Mouse (Mus musculus) monocyte, adult 5-6 weeks (primary cell): ENCODE data around the gene Jazf1. TPM values are rescaled to one million over a fixed set of nuclear protein-coding genes. Genes with fewer than 3 reads are reported as not detected.
A peak's percentile ranks its signal among the peaks of the same experiment; 100 is the strongest.

Source experiments
- ATAC-seq: fragments of 153-309, 156-312 bp; replicated peaks from 2 replicates; pipeline ENCODE4 v1.8.0; 2017; ENCODE audit warnings: mild to moderate bottlenecking; ENCODE audit not compliant: low TSS enrichment, insufficient number of reproducible peaks, severe bottlenecking, poor library complexity, low FRiP score
- total RNA-seq: library from RNA; stranded (forward); fragments of 200-1000, 200-491, 200-594 nt; gene quantifications from 3 replicates; pipeline ENCODE4 v1.2.3, GENCODE M21; 2017

The Jazf1 gene
- total RNA-seq, 1 experiment from 2014 or later, result 0.38 TPM

DNA sequence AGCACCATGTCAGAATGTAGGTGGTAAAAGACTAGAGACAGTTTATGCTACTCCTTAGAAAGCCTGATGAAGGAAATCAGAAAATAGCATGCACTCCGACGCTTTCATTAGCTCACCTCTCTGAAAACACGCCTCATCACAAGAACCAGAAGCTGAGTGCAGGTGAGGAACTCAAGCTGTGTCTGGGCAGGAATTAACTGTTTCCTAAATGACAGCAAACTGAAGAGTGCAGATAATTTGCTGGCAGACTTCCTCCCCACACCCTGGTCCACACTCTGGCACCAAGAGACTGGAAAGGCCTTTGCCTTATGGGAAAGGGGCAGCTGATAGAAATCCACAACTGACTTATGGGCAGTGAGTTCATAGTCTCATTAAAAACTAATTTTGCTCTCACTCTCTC, 175.5 kb downstream of the Jazf1 start:
- ATAC-seq, result no peak

DNA sequence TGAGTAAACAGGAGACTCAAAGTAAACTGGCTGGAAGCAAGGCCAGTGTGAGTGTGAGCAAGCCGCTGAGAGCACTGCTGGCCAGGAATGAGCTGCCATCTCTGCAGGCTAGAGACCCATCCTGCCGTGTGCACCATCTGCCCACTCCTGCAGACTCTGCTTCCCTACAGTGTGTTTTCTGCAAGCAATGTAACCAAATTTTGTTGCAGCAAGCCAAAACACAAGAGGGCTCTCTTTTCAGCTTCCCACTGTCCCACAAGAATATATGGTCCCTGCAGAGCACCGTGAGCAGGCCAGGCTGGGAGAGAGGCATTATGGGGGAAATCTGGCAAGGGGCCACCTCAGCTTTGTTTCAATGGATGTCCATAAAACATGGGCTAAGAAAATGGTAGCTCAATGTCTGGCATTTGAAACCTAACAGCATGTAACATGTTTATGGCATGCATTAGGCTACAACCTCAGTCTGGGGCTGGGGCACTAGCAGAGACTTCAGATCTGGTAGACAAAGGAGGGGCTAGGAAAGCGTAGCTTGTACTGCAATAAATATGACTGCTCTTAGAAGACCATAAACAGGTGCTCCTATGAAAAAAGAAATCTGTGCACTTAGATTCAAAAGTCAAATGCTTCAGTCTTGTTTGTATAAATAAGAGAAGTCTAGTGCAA, 180.8 kb downstream of the Jazf1 start:
- no peak for ATAC-seq

DNA sequence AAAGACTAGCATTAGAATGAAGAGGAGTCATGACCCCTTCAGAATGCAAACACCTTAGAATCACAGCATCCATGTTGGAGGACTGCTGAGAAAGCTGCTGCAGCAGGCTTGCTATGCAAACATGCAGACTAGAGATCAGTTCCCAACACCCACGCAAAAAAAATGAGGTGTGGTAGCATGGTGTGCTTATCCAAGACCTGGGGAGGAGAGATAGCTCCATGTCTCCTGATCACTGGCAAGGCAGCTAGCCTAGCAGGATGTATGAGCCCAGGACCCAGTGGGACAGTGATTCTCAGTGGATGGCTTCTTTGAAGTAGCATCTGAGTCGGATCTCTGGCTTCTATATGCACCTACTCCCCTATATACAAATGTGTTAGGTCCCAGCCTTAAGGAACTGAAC, 184.7 kb downstream of the Jazf1 start:
- no peak for ATAC-seq

DNA sequence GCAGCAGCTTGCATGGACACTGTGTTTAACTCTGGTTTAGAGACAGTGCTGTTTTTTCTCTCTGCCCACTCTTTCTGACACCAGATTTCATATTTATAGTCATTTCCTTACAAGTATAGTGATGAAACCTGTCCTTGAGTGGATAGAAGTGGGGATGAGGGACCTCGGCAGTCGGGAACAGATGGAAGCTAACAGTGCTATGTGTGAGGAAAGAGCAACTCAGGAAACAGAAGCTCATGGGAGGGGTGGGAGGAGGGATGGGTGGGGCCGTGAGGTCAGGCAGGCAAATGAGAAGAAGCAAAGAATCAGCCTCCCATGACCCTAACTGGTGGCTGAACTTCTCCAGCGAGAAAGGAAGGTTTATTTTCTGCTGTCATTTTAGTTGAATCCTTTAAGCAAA, 191.3 kb downstream of the Jazf1 start:
- no peak for ATAC-seq

DNA sequence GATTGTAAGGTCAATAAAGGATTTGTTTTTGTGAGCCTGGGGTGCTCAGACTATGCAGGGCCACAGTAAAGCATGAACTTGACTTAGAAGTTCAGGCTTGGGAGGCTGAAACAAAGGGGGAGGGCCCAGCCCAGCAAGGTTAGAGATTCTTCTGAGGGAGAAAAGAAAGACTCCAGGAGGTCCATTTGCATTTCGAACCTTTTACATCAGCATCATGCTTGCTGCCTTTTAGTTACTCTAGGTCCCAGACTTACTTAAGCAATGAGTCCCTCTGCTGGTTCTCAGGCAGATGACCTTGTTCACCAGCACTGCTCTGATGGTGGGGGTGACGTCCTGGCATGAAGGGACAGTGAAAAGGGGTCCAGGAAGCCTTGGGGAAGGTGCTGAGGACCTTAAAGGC, 197.1 kb downstream of the Jazf1 start:
- no peak for ATAC-seq

DNA sequence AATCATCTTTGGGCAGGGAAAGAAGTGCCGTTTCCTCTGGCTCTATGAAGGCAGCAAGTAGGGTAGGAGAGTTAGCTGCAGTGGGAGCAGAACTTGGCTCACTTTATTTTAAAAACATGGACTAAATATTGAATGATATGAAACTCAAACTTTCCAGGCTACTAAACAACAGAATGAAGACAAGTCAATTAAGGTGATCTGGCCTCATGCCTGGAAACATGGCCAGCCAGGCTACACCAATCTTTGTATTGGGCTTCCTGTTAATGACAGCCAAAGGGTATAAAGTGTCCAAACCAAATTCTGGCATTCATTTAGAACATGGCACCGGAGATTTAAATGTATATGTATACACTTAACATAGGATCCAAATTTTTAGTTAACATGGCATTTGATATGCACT, 199.2 kb downstream of the Jazf1 start:
- ATAC-seq, result no peak

DNA sequence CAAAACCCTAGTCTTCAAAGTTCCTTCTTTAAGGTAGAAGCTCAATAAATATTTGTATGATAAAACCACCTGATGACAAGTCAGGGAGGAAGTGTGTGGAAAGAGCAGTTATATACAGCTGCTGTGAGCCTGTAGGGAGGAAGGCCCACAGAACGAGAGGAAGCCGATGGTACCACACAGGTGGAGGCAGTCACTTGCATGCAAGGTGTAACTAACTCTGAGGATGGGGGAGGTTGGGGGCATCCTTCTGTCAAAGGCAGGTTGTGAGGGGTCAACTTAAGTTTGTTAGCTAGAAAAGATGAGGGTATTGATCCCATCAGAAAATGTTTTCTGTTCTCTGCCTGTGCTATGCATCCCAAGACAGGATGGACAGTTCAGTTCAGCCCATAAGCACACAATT, 200.1 kb downstream of the Jazf1 start:
- ATAC-seq, result no peak

DNA sequence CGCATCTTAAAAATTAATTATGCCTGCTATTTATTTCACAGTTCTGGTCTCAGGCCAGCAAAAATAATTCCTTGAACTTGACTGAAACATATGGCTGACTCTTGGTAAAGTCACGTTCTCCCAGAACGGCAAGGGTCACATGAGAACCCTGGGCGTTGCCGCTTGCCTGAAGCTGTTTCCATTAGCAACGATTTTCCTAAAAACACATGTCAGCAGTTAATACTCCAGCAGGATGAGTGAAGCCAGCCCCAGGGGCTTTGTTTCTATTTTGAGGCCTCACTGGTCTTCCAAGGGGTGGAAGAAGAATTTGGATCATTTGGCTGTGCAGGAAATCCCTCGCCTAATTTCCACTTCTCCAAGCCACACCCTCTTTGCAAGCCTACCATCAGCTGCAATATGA, 206.5 kb downstream of the Jazf1 start:
- no peak for ATAC-seq

DNA sequence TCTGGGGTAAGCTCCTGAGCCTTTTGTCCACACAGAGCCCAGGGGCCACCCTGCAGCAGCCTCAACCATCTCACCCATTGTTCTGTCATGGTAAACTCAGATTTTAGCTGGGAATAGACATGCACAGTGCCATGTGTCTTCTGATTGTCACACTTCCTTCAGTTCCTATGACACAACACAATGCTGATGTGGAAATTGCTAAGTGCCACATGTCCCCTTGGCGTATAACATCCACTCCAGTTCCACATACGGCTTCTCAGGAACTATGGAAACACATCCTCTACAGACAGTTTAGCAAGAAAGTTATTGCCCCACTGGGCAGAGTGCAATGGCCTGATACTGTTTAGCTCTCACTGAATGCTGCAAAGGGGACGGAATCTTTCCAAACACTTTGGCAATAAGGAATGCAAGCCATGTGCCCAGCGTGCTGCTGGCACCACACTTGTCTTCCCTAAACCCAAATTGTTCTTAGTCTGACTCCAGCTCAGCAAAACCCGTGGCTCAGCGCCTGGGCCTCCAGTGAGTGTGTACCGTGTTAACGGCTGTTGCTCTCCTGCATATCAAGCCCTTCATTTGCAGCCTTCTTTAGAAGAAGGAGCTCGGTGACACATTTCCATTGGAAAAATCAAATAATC, 207.1 kb downstream of the Jazf1 start:
- ATAC-seq, result no peak

DNA sequence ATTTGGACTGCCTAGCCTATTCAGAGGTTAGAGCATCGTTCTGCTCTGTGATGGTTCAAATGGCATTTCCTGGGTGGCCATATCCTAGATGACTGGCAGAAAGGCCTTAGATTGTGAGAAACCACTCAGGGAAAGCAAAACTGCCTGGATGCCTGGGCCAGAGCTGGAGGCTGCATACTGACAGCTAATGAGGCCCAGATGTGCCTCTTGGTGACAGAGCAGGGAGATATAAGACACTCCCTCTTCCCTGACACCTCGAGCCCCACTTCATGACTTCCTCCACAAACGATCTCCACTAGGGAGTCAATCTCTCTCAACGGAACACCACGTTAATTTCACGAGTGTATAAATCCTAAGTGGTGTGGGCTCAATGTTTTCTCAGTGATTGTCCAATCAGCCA, 207.7 kb downstream of the Jazf1 start:
- ATAC-seq, result no peak

DNA sequence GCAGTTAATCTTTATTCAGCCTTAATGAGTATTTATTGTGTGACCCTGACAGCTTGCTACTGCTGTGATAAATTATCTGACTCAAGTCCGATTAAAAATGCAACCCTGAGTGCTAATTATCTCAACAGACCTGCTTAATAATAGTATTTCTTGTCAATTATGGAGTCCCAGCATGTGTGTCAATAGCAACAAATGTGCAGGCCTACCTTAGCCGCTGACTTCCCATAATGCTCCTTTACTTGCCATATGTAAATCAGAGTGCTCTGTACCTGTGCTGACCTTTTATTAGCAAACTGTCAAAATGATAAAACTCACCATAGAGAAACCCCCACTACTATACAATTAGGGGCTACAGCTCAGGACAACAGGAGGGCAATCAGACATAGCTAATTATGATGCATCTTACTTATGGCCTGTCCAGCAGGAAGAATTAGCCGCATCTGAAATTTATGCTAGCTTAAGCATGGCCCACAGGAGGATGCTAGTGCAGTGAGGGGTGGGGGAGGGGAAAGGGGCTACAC, 209.5 kb downstream of the Jazf1 start:
- no peak for ATAC-seq

DNA sequence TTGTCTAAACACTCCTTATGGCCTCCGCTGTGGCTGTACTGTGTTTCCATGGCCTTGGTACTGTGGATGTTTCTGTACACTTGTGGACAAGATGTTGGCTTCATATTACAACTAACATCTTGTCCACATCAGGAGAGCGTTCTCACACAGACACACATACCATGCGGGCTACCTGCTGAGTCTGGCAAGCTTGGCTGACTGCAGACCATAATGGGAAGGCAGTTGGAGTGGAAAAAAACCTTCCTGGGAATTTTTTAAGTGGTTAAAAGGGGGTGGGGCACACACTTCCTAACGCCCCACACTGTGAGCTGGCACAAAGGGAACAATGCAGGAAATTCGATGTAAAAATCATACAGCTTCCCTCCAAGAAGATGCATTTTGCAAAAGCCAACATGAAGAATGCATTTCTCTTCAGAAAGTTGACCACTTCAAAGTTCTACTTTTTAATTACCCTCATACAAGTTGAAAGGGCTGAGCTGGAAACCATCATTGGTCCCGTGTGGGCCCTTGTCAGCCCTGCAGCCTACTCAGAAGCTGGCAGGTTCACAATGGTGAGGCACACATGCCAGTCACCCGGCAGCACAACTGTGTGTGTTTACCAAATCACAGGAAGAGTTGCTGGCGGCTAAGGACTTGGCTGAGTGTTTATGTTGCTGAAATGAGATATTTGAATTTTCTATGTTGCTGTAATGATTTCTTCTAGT, 215.9 kb downstream of the Jazf1 start:
- no peak for ATAC-seq

DNA sequence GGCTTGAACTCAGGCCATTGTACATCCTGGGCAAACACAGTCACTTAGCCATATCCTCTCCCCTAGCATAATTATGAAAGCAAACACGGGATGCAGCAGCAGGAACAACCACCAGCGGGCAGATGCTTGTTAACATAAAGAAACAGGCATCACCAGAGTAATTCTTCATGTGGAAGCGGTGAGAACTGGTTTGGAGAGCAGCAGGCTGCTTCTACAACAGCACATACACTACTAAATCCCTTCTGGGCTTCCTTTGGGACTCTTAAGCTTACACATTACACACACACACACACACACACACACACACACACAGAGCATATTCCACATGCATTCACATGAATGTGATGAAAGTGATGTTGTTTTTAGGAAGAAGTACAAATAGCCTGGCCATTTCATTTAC, 216.5 kb downstream of the Jazf1 start:
- ATAC-seq, result no peak

DNA sequence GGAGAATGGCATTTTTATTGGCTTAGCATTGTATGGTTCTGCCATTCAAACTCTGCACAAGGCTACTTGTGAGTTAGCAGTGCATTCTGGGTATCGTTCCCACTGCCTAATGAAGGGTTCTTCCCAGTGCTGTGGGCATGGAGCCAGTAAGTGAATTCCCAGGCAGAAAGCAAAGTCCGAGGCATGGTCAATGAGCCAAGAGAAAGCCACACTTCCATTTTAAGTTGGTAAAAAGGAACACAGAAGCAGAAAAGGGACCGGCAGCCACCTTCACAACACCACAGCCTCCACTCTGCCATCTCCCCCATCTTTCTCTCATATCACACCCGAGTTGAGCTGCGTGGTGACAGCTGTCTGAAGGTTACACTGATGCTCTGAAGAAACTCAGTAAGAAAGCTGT, 217.4 kb downstream of the Jazf1 start:
- ATAC-seq, result no peak

DNA sequence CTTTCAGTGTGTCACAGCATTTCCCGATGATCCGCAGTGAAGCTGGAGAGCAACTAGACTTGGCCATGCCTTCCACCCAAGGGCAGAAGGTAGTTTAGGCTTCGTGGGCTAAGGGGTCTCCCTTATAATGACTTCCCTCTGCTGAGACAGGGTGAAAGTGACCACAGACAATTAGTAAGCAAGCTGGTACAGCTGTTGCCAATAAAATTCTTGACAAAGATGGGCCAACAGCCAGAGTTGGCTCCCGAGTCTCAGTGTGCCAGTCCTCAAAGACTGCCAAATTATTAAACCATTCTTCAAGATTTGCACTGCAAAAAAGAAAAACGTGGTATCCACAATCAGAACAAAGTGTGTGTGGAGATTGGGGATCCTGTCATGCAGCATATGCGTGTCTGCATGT, 220.2 kb downstream of the Jazf1 start:
- no peak for ATAC-seq

DNA sequence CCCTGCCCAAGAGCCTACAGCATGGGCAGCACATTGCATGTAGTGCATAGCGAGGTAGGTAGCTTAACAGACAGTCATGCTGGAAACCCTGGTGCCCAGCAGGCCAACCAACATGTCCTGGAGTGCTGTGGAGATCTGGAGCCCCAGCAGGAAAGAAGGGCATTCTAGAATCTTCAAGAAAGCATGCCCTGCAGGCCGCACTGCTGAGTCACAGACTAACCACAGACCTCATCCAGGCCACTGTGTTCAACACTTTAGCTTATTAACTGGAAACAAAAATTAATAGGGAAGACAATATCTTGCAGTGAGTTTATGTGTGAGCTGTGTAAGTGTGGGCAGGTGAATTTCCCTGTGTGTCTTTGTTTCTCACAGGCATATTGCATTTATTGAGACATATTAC, 222.1 kb downstream of the Jazf1 start:
- no peak for ATAC-seq

DNA sequence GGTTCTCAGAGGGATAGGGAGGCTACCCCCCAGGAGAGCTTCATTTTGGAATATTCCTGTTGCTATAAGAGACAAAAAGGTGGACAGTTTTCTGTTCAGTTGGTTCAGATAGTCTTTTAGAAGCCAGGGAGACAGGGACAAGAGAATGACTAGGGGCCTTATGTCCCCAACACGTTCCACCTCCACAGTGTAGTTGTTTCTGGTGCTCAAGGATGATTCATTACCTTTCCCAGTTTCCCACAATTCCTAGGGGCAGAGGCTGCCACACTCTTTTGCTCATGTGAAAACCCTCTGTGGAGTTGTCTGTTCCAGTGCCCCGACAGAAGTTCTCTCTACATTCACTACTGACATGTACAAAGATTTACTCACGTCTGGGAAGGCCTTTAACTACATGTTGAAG, 223.7 kb downstream of the Jazf1 start:
- ATAC-seq, result no peak

DNA sequence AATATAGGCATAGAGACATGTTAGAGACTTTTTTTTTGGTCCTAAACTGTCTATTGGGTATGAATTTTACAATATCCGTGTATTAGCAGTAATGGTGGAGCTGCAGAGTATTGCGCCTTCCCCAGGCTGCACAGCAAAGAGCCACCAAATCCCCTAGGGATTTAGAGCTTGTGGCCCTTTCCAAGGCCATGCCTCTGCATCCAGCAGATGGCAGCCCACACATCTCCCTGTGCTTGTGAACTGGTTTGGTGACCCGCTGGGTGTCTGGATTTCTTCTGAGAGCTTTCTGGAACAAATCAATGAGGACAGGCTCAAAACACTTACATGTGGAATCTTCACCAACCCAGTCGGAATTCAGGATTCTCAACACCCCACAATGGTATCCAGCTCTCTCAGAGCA, 225.4 kb downstream of the Jazf1 start:
- no peak for ATAC-seq

DNA sequence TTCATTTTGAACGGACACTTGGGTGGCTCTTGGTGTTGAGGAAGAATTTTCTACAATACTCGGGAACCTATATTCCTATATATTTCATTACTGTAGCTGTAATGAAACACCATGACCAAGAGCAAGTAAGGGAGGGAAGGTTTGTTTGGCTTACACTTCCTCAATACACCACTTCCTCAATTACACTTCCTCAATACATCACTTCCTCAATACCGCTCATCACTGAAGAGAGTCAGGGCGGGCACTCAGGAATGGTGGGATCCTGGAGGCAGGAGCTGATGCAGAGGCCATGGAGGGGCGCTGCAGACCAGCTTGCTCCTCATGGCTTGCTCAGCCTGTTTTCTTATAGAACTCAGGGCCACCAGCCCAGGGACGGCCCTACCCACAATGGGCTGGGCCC, 225.8 kb downstream of the Jazf1 start:
- peak; percentile 93 for ATAC-seq

DNA sequence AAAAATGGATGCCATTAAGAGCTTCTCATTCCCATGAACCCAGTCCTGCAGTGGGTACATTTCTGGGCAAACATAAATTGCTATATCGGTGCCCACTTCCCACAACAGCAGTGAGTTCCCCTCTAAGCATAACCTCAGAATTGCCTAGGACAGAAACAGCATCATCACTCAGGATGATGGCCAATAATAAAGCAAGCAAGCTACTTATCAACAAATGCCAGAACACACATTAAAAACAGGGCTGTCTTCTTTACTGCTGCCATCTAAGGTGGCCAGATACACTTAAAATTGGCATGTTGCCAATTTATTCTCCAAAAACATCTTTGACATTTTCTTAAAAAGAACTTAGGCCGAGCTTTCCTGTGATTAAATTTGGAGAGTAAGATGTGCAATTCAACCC, 226.8 kb downstream of the Jazf1 start:
- no peak for ATAC-seq
